16 mouse cellular contexts compared by ENCODE assay signal in the genomic region with DNA sequence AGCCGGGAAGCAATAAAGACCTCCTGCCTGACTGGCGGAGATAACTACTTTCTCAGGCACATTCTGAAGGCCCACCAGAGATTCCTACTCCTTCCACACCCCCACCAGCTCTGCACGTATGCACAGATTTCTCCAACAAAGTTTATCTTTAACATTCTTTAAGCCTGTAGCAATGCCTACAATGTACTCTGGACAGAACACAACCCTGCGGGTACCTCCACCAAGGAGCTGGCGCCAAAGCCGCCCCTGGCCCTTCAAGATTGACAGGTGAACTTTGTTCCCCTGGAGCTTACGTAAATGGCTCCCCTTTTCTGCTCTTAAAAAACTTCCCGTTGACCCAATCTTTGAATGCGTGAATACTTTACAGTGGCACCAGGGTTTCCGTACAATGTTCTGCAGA. TPM values are rescaled to one million over a fixed set of nuclear protein-coding genes. Genes with fewer than 3 reads are reported as not detected.
DNase-seq lines count a peak whose midpoint lies in the region; ATAC-seq and TF ChIP-seq lines count a peak whose summit lies in the region.
"Had no signal": no experiment of that assay in that cellular context is flagged by ENCODE, and none has a peak within 500 bp of the region (broad histone marks: within the 10 kb centered on the region; RNA-seq: fewer than 3 reads in every experiment).

No protein-coding gene starts in this region.

- DNase-seq in heart, adult 11 months, result no peak
- DNase-seq in liver, postnatal 0 days, result no peak
- DNase-seq in testis, postnatal 10 days (ENCODE audit: low spot score), result no peak
- DNase-seq in gastrocnemius, postnatal 4 days (ENCODE audit: low spot score in 2 of 2), result no peak
- DNase-seq: adrenal gland, postnatal 36 days; B cell, adult 2 months; cerebellum, adult 11 months; left cerebral cortex, postnatal 4 days; midbrain, embryonic 14.5 days had no signal

- no peaks in the 10 kb centered on the region for H3K36me3 ChIP-seq in heart, embryonic 13.5 days
- H3K36me3 ChIP-seq in liver, embryonic 12.5 days, result no peaks in the 10 kb centered on the region
- H3K36me3 ChIP-seq in liver, postnatal 0 days (replicated peaks; ENCODE audit: insufficient read depth, low read length), result no peaks in the 10 kb centered on the region
- H3K36me3 ChIP-seq in intestine, embryonic 15.5 days, result no peaks in the 10 kb centered on the region
- no peaks in the 10 kb centered on the region for H3K36me3 ChIP-seq in stomach, embryonic 15.5 days

- no peak overlapping the region for H3K4me2 ChIP-seq in heart, embryonic 13.5 days
- H3K4me2 ChIP-seq in liver, embryonic 12.5 days, result no peak overlapping the region
- no peak overlapping the region for H3K4me2 ChIP-seq in liver, postnatal 0 days (ENCODE audit: low read depth, low read length)
- no peak overlapping the region for H3K4me2 ChIP-seq in intestine, embryonic 15.5 days (replicated peaks)
- no peak overlapping the region for H3K4me2 ChIP-seq in stomach, embryonic 15.5 days

- WGBS in heart, embryonic 13.5 days, result 38% methylated on average over 10 of the region's 10 CpGs
- WGBS in liver, embryonic 12.5 days (ENCODE audit: insufficient replicate concordance), result 43% methylated on average over 10 of the region's 10 CpGs
- 47% methylated on average over 10 of the region's 10 CpGs for WGBS in liver, postnatal 0 days (ENCODE audit: insufficient replicate concordance)
- 39% methylated on average over 10 of the region's 10 CpGs for WGBS in intestine, embryonic 15.5 days
- 47% methylated on average over 10 of the region's 10 CpGs for WGBS in stomach, embryonic 15.5 days

- peaks cover 78% of the 10 kb centered on the region for H3K4me1 ChIP-seq in heart, embryonic 13.5 days
- H3K4me1 ChIP-seq in liver, embryonic 12.5 days, result peaks cover 74% of the 10 kb centered on the region
- H3K4me1 ChIP-seq in liver, postnatal 0 days (ENCODE audit: insufficient read depth), result peaks cover 38% of the 10 kb centered on the region
- H3K4me1 ChIP-seq in intestine, embryonic 15.5 days (replicated peaks), result peaks cover 65% of the 10 kb centered on the region
- peaks cover 49% of the 10 kb centered on the region for H3K4me1 ChIP-seq in stomach, embryonic 15.5 days

- H3K9me3 ChIP-seq in heart, embryonic 13.5 days, result no peaks in the 10 kb centered on the region
- H3K9me3 ChIP-seq in liver, embryonic 12.5 days (replicated peaks), result no peaks in the 10 kb centered on the region
- H3K9me3 ChIP-seq in liver, postnatal 0 days (ENCODE audit: low read length), result no peaks in the 10 kb centered on the region
- H3K9me3 ChIP-seq in intestine, embryonic 15.5 days, result no peaks in the 10 kb centered on the region
- H3K9me3 ChIP-seq in stomach, embryonic 15.5 days, result no peaks in the 10 kb centered on the region

- no peak for TF ChIP-seq CTCF in liver, postnatal 0 days (IDR thresholded peaks at IDR 0.05; ENCODE audit: low read depth)

- H3K9ac ChIP-seq in heart, embryonic 13.5 days, result no peak overlapping the region
- no peak overlapping the region for H3K9ac ChIP-seq in liver, embryonic 12.5 days
- H3K9ac ChIP-seq in liver, postnatal 0 days (replicated peaks), result no peak overlapping the region
- H3K9ac ChIP-seq in intestine, embryonic 15.5 days, result no peak overlapping the region
- no peak overlapping the region for H3K9ac ChIP-seq in stomach, embryonic 15.5 days

- TF ChIP-seq EP300 in liver, postnatal 0 days (IDR thresholded peaks at IDR 0.05; ENCODE audit: low read depth), result no peak

- no peak overlapping the region for H3K4me3 ChIP-seq in heart, embryonic 13.5 days
- H3K4me3 ChIP-seq in liver, embryonic 12.5 days, result no peak overlapping the region
- no peak overlapping the region for H3K4me3 ChIP-seq in liver, postnatal 0 days (ENCODE audit: low read depth, low read length)
- H3K4me3 ChIP-seq in intestine, embryonic 15.5 days (replicated peaks), result no peak overlapping the region
- H3K4me3 ChIP-seq in stomach, embryonic 15.5 days (replicated peaks), result no peak overlapping the region

- no peak for ATAC-seq in heart, embryonic 13.5 days (ENCODE audit: extremely low read depth, insufficient number of reproducible peaks, low FRiP score, low TSS enrichment)
- peak; percentile 8; the same call in 1 of the 2 replicates for ATAC-seq in liver, embryonic 12.5 days
- ATAC-seq in liver, postnatal 0 days, result no peak
- peak; percentile 66 for ATAC-seq in intestine, embryonic 15.5 days
- ATAC-seq in stomach, embryonic 15.5 days (ENCODE audit: insufficient read depth, low FRiP score, low read depth), result no peak

- no peaks in the 10 kb centered on the region for H3K27me3 ChIP-seq in heart, embryonic 13.5 days (replicated peaks)
- H3K27me3 ChIP-seq in liver, embryonic 12.5 days (replicated peaks), result peaks cover 18% of the 10 kb centered on the region
- no peaks in the 10 kb centered on the region for H3K27me3 ChIP-seq in liver, postnatal 0 days (ENCODE audit: insufficient read depth, low read length)
- no peaks in the 10 kb centered on the region for H3K27me3 ChIP-seq in intestine, embryonic 15.5 days (replicated peaks)
- H3K27me3 ChIP-seq in stomach, embryonic 15.5 days (replicated peaks), result no peaks in the 10 kb centered on the region

- H3K27ac ChIP-seq in heart, embryonic 13.5 days (replicated peaks), result peak overlapping the region; percentile 93
- no peak overlapping the region for H3K27ac ChIP-seq in liver, embryonic 12.5 days
- H3K27ac ChIP-seq in liver, postnatal 0 days (ENCODE audit: low read depth), result no peak overlapping the region
- H3K27ac ChIP-seq in intestine, embryonic 15.5 days, result peak overlapping the region; percentile 80
- H3K27ac ChIP-seq in stomach, embryonic 15.5 days, result peak overlapping the region; percentile 73; the same call in 1 of the 2 replicates
- H3K27ac ChIP-seq: macrophage had no signal

RNA-seq across cellular contexts. Expression of a gene that starts 3.1 kb away (rescaled TPM):
- polyA plus RNA-seq in heart, embryonic 13.5 days (2015; fragmentation: Nextera tagmentation; extraction: Ambion mirVana), result 15.6 and 17.7 TPM in 2 replicates
- 10.4 and 14.4 TPM in 2 replicates for polyA plus RNA-seq in liver, embryonic 12.5 days (2016; fragmentation: Nextera tagmentation; extraction: Ambion mirVana)
- polyA plus RNA-seq in liver, postnatal 0 days (2015; fragmentation: Nextera tagmentation; extraction: Ambion mirVana), result 18.7 and 19.3 TPM in 2 replicates
- polyA plus RNA-seq in intestine, embryonic 15.5 days (2015; fragmentation: Nextera tagmentation; extraction: Ambion mirVana), result 44.9 and 57.4 TPM in 2 replicates
- 21.9 and 26.2 TPM in 2 replicates for polyA plus RNA-seq in stomach, embryonic 15.5 days (2015; fragmentation: Nextera tagmentation; extraction: Ambion mirVana)
- 1 to 10 TPM; 6.3 to 9.4 TPM for total RNA-seq in gastrocnemius, postnatal 4 days (2021)

RNA-seq across cellular contexts. Expression of a gene that starts 30.7 kb away (rescaled TPM):
- 4.0 and 5.4 TPM in 2 replicates for polyA plus RNA-seq in heart, embryonic 13.5 days (2015; fragmentation: Nextera tagmentation; extraction: Ambion mirVana)
- polyA plus RNA-seq in liver, embryonic 12.5 days (2016; fragmentation: Nextera tagmentation; extraction: Ambion mirVana), result 0.51 TPM in 1 of 2 replicates, not detected in the other
- 3.6 and 72.5 TPM in 2 replicates for polyA plus RNA-seq in liver, postnatal 0 days (2015; fragmentation: Nextera tagmentation; extraction: Ambion mirVana)
- 1.4 and 4.3 TPM in 2 replicates for polyA plus RNA-seq in intestine, embryonic 15.5 days (2015; fragmentation: Nextera tagmentation; extraction: Ambion mirVana)
- 4.6 and 11.8 TPM in 2 replicates for polyA plus RNA-seq in stomach, embryonic 15.5 days (2015; fragmentation: Nextera tagmentation; extraction: Ambion mirVana)
- total RNA-seq in gastrocnemius, postnatal 4 days (2021), result over 10,000 TPM in 1 of 2 experiments, 1,000 to 10,000 TPM in 1; 9,881 to 10,830 TPM
- total RNA-seq: granulocyte monocyte progenitor cell, adult 5-6 weeks had no signal
- polyA plus RNA-seq: macrophage; small intestine, adult 2 months had no signal

Comparison
In these comparisons a context has a peak if more than half of its experiments do, and no peak if none do; other contexts are left out.
1. ATAC-seq: peak in liver, embryonic 12.5 days (single experiment) and intestine, embryonic 15.5 days (single experiment); none in heart, embryonic 13.5 days (single experiment), liver, postnatal 0 days (single experiment) and stomach, embryonic 15.5 days (single experiment).
2. H3K27ac ChIP-seq: peak in heart, embryonic 13.5 days (single experiment), intestine, embryonic 15.5 days (single experiment) and stomach, embryonic 15.5 days (single experiment); none in liver, embryonic 12.5 days (single experiment) and liver, postnatal 0 days (single experiment).